In the genomic region with DNA sequence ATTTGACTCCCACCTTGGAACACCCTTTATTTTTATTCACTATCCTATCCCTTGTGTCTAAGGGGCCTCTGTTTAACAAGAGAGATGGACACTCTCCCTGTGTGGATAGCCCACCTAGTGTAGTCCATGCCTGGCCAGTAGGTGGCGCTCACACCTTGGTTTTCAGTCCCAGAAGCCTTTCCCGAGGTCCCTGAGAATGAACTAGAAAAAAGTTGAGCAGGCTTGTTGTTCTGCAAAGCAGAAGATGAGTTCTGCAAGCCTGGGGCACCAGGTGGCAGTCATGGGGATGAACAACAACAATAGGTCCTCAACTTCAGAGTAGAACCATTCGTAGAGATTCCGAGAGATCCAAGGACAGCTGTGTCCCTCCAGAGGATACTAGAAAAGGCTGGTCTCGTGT, we compare ENCODE assay signal across 8 mouse cellular contexts. TPM values are rescaled to one million over a fixed set of nuclear protein-coding genes. Genes with fewer than 3 reads are reported as not detected.
A peak's percentile ranks its signal among the peaks of the same experiment; 100 is the strongest.
DNase-seq lines count a peak whose midpoint lies in the region; ATAC-seq and TF ChIP-seq lines count a peak whose summit lies in the region.
"Had no signal": no experiment of that assay in that cellular context is flagged by ENCODE, and none has a peak within 500 bp of the region (broad histone marks: within the 10 kb centered on the region; RNA-seq: fewer than 3 reads in every experiment).

No protein-coding gene starts in this region.

- H3K4me1 ChIP-seq in kidney, adult 2 months (ENCODE audit: control insufficient read depth, insufficient read depth, low read length), result no peaks in the 10 kb centered on the region
- no peaks in the 10 kb centered on the region for H3K4me1 ChIP-seq in kidney, embryonic 14.5 days (ENCODE audit: control insufficient read depth, insufficient read depth, low read length)
- H3K4me1 ChIP-seq in G1E (ENCODE audit: insufficient read depth, low read depth, low read length), result peaks cover 11% of the 10 kb centered on the region
- H3K4me1 ChIP-seq in bone marrow macrophage, adult 2 months (ENCODE audit: control insufficient read depth, insufficient read depth, low read length), result no peaks in the 10 kb centered on the region
- no peaks in the 10 kb centered on the region for H3K4me1 ChIP-seq in lung, postnatal 0 days (ENCODE audit: insufficient read depth, low read depth, low read length)

- TF ChIP-seq CTCF in kidney, adult 2 months (conservative IDR thresholded peaks at IDR 0.05; ENCODE audit: insufficient read depth, insufficient read length, low read depth, low read length), result peak; percentile 85
- peak; percentile 42; the same call in 1 of the 2 replicates for TF ChIP-seq CTCF in G1E (IDR thresholded peaks at IDR 0.05; ENCODE audit: low read depth, low read length)
- TF ChIP-seq CTCF in bone marrow macrophage, adult 2 months (IDR thresholded peaks at IDR 0.05; ENCODE audit: low read depth, low read length), result peak; percentile 85
- peak; percentile 88 for TF ChIP-seq CTCF in lung, postnatal 0 days (IDR thresholded peaks at IDR 0.05)

- no peak overlapping the region for H3K27ac ChIP-seq in kidney, adult 2 months (ENCODE audit: insufficient read depth, low read depth, low read length)
- no peak overlapping the region for H3K27ac ChIP-seq in kidney, embryonic 14.5 days (ENCODE audit: low read depth, low read length)
- H3K27ac ChIP-seq in bone marrow macrophage, adult 2 months (ENCODE audit: insufficient read depth, low read depth, low read length), result no peak overlapping the region
- H3K27ac ChIP-seq in lung, postnatal 0 days (ENCODE audit: low read length), result no peak overlapping the region

- TF ChIP-seq POLR2A in kidney, adult 2 months (IDR thresholded peaks at IDR 0.05; ENCODE audit: low read depth, low read length), result no peak
- TF ChIP-seq POLR2A in bone marrow macrophage, adult 2 months (IDR thresholded peaks at IDR 0.05; ENCODE audit: borderline replicate concordance, low read depth, low read length), result no peak

- no peak overlapping the region for H3K9ac ChIP-seq in kidney, embryonic 14.5 days (ENCODE audit: low read depth, low read length)
- H3K9ac ChIP-seq in lung, postnatal 0 days (replicated peaks; ENCODE audit: low read depth), result no peak overlapping the region

- DNase-seq in kidney, adult 2 months, result peak; percentile 53
- DNase-seq in G1E (ENCODE audit: low spot score), result no peak
- peak; percentile 76 for DNase-seq in induced T-regulatory cell, adult 2 months (ENCODE audit: low read depth)
- peak; percentile 85 for DNase-seq in lung, postnatal 0 days (ENCODE audit: low spot score)
- peak; percentile 65 for DNase-seq in thymus, postnatal 0 days (ENCODE audit: low spot score)

- no peaks in the 10 kb centered on the region for H3K9me3 ChIP-seq in kidney, embryonic 14.5 days (ENCODE audit: control insufficient read depth, low read length)
- no peaks in the 10 kb centered on the region for H3K9me3 ChIP-seq in G1E (replicated peaks)
- no peaks in the 10 kb centered on the region for H3K9me3 ChIP-seq in lung, postnatal 0 days (ENCODE audit: low read length)

- no peaks in the 10 kb centered on the region for H3K36me3 ChIP-seq in kidney, adult 2 months (ENCODE audit: control insufficient read depth, insufficient read depth, low read length)
- H3K36me3 ChIP-seq in kidney, embryonic 14.5 days (ENCODE audit: control insufficient read depth, insufficient read depth, low read length), result peaks cover 3% of the 10 kb centered on the region
- H3K36me3 ChIP-seq in G1E (replicated peaks), result peaks cover 96% of the 10 kb centered on the region
- no peaks in the 10 kb centered on the region for H3K36me3 ChIP-seq in lung, postnatal 0 days (ENCODE audit: insufficient read depth, low read length)

- no peak for ATAC-seq in kidney, embryonic 14.5 days (ENCODE audit: low FRiP score, low TSS enrichment)
- ATAC-seq in G1E (ENCODE audit: extremely low read depth, insufficient number of reproducible peaks, low FRiP score, poor library complexity, severe bottlenecking), result peak; percentile 36; the same call in 1 of the 2 replicates
- ATAC-seq in lung, postnatal 0 days, result peak; percentile 74

- no peak overlapping the region for H3K4me2 ChIP-seq in kidney, embryonic 14.5 days (replicated peaks; ENCODE audit: low read depth, low read length)
- H3K4me2 ChIP-seq in lung, postnatal 0 days (replicated peaks; ENCODE audit: low read depth, low read length), result no peak overlapping the region

- no peak for TF ChIP-seq EP300 in lung, postnatal 0 days (IDR thresholded peaks at IDR 0.05)

- WGBS in kidney, adult 2 months, result 72% methylated on average over 5 of the region's 5 CpGs
- WGBS in kidney, embryonic 14.5 days, result 73% methylated on average over 5 of the region's 5 CpGs
- WGBS in lung, postnatal 0 days, result 61% methylated on average over 5 of the region's 5 CpGs

- no peak overlapping the region for H3K4me3 ChIP-seq in kidney, adult 2 months (ENCODE audit: insufficient read depth, low read depth, low read length)
- no peak overlapping the region for H3K4me3 ChIP-seq in kidney, embryonic 14.5 days (ENCODE audit: low read length)
- H3K4me3 ChIP-seq in G1E (ENCODE audit: low read depth, low read length), result no peak overlapping the region
- no peak overlapping the region for H3K4me3 ChIP-seq in bone marrow macrophage, adult 2 months (ENCODE audit: insufficient read depth, low read length)
- no peak overlapping the region for H3K4me3 ChIP-seq in lung, postnatal 0 days (ENCODE audit: low read depth, low read length)
- H3K4me3 ChIP-seq: myocyte had no signal

- no peaks in the 10 kb centered on the region for H3K27me3 ChIP-seq in kidney, adult 2 months (replicated peaks; ENCODE audit: control insufficient read depth, insufficient read depth, low read length)
- no peaks in the 10 kb centered on the region for H3K27me3 ChIP-seq in kidney, embryonic 14.5 days (ENCODE audit: control insufficient read depth, insufficient read depth, low read length)
- H3K27me3 ChIP-seq in G1E (ENCODE audit: insufficient read depth, low read length), result no peaks in the 10 kb centered on the region
- H3K27me3 ChIP-seq in lung, postnatal 0 days (replicated peaks; ENCODE audit: insufficient read depth, low read length), result no peaks in the 10 kb centered on the region

RNA-seq across cellular contexts. Expression of a gene that starts 35.8 kb away (rescaled TPM):
- 0.18 and 0.28 TPM in 2 replicates for polyA plus RNA-seq in kidney, adult 2 months (2012; rRNA removed)
- 50.8 and 67.1 TPM in 2 replicates for polyA plus RNA-seq in kidney, embryonic 14.5 days (2014; fragmentation: Nextera tagmentation; extraction: Ambion mirVana)
- total RNA-seq in G1E (2014; fragmentation: Nextera tagmentation) (719 and 924 TPM in 2 replicates), G1E (2017) (209 and 272 TPM in 2 replicates)
- polyA plus RNA-seq in G1E (2012), result 18.9 and 22.4 TPM in 2 replicates
- 92.5 and 110 TPM in 2 replicates for polyA plus RNA-seq in bone marrow macrophage, adult 2 months (2012; ENCODE audit: insufficient read depth, insufficient read length, missing spikeins)
- polyA plus RNA-seq in lung, postnatal 0 days (2015; fragmentation: Nextera tagmentation; extraction: Ambion mirVana), result 2.8 and 4.7 TPM in 2 replicates
- polyA plus RNA-seq in thymus, postnatal 0 days (2015; fragmentation: Nextera tagmentation; extraction: Ambion mirVana), result 47.6 and 52.3 TPM in 2 replicates
